Mouse (Mus musculus): Measurements from ENCODE around the gene Ndufab1. TPM values are rescaled to one million over a fixed set of nuclear protein-coding genes. Genes with fewer than 3 reads are reported as not detected.

Ndufab1 gene
- polyA plus RNA-seq, 1 experiment from 2014 or later = 668 TPM

GRCm38 (mm10) chr7:122066102-122066944 is 35.4 kb downstream of the Ndufab1 start:
- H3K27ac ChIP-seq (replicated peaks) = peak overlapping the region; percentile 96
- H3K4me2 ChIP-seq = peak overlapping the region; percentile 85
- H3K9me3 ChIP-seq = no peaks in the 10 kb centered on the region
- peak; percentile 73 for ATAC-seq (ENCODE audit: low FRiP score, low read depth)
- H3K9ac ChIP-seq = peak overlapping the region; percentile 98
- 21% methylated on average over 31 of the region's 31 CpGs for WGBS
- H3K4me1 ChIP-seq (replicated peaks) = peaks cover 30% of the 10 kb centered on the region
- H3K27me3 ChIP-seq = no peaks in the 10 kb centered on the region
- H3K36me3 ChIP-seq = peaks cover 6% of the 10 kb centered on the region; the same call in 1 of the 2 replicates
- peak overlapping the region; percentile 100 for H3K4me3 ChIP-seq

GRCm38 (mm10) chr7:122065656-122066055 is 36.0 kb downstream of the Ndufab1 start:
- H3K9ac ChIP-seq = no peak overlapping the region
- H3K4me3 ChIP-seq = no peak overlapping the region
- H3K4me1 ChIP-seq (replicated peaks) = peaks cover 30% of the 10 kb centered on the region
- H3K27me3 ChIP-seq = no peaks in the 10 kb centered on the region
- peaks cover 4% of the 10 kb centered on the region; the same call in 1 of the 2 replicates for H3K36me3 ChIP-seq
- H3K4me2 ChIP-seq = peak overlapping the region; percentile 85
- 82% methylated on average over 1 of the region's 1 CpGs for WGBS
- H3K9me3 ChIP-seq = no peaks in the 10 kb centered on the region
- no peak overlapping the region for H3K27ac ChIP-seq (replicated peaks)
- no peak for ATAC-seq (ENCODE audit: low FRiP score, low read depth)

GRCm38 (mm10) chr7:122056633-122057032 is 45.1 kb downstream of the Ndufab1 start:
- no peak for ATAC-seq (ENCODE audit: low FRiP score, low read depth)
- Histone ChIP-seq H3K4me1 (replicated peaks) (no peaks in the 10 kb centered on the region), H3K4me3 (no peak overlapping the region), H3K36me3 (peaks cover 34% of the 10 kb centered on the region), H3K27ac (replicated peaks) (no peak overlapping the region), H3K9me3 (no peaks in the 10 kb centered on the region), H3K27me3 (no peaks in the 10 kb centered on the region), H3K4me2 (no peak overlapping the region), H3K9ac (no peak overlapping the region)
- WGBS = 92% methylated on average over 5 of the region's 5 CpGs

- Histone ChIP-seq H3K9ac (no peak overlapping the region), H3K9me3 (no peaks in the 10 kb centered on the region), H3K4me1 (replicated peaks) (no peaks in the 10 kb centered on the region), H3K27ac (replicated peaks) (no peak overlapping the region), H3K4me2 (no peak overlapping the region), H3K4me3 (no peak overlapping the region), H3K36me3 (peaks cover 36% of the 10 kb centered on the region), H3K27me3 (no peaks in the 10 kb centered on the region)
- WGBS = 77% methylated on average over 1 of the region's 1 CpGs
- no peak for ATAC-seq (ENCODE audit: low FRiP score, low read depth)
Observed at GRCm38 (mm10) chr7:122050834-122051233, 50.9 kb downstream of the Ndufab1 start.

GRCm38 (mm10) chr7:122048191-122048590 is 53.5 kb downstream of the Ndufab1 start:
- no peak overlapping the region for H3K4me3 ChIP-seq
- peaks cover 22% of the 10 kb centered on the region for H3K36me3 ChIP-seq
- H3K27ac ChIP-seq (replicated peaks) = no peak overlapping the region
- 96% methylated on average over 9 of the region's 9 CpGs for WGBS
- H3K9me3 ChIP-seq = no peaks in the 10 kb centered on the region
- no peak overlapping the region for H3K4me2 ChIP-seq
- H3K9ac ChIP-seq = no peak overlapping the region
- ATAC-seq (ENCODE audit: low FRiP score, low read depth) = no peak
- no peaks in the 10 kb centered on the region for H3K4me1 ChIP-seq (replicated peaks)
- H3K27me3 ChIP-seq = no peaks in the 10 kb centered on the region

- Histone ChIP-seq H3K9me3 (no peaks in the 10 kb centered on the region), H3K36me3 (peaks cover 22% of the 10 kb centered on the region), H3K9ac (no peak overlapping the region), H3K4me3 (no peak overlapping the region), H3K4me1 (replicated peaks) (no peaks in the 10 kb centered on the region), H3K4me2 (no peak overlapping the region), H3K27me3 (no peaks in the 10 kb centered on the region), H3K27ac (replicated peaks) (no peak overlapping the region)
- WGBS = 89% methylated on average over 2 of the region's 2 CpGs
- no peak for ATAC-seq (ENCODE audit: low FRiP score, low read depth)
Observed at GRCm38 (mm10) chr7:122046813-122047212, 54.9 kb downstream of the Ndufab1 start.

GRCm38 (mm10) chr7:122045711-122046110 is 56.0 kb downstream of the Ndufab1 start:
- no peak for ATAC-seq (ENCODE audit: low FRiP score, low read depth)
- no peaks in the 10 kb centered on the region for H3K9me3 ChIP-seq
- H3K4me1 ChIP-seq (replicated peaks) = no peaks in the 10 kb centered on the region
- peaks cover 27% of the 10 kb centered on the region for H3K36me3 ChIP-seq
- H3K27ac ChIP-seq (replicated peaks) = no peak overlapping the region
- H3K4me3 ChIP-seq = no peak overlapping the region
- H3K4me2 ChIP-seq = no peak overlapping the region
- no peaks in the 10 kb centered on the region for H3K27me3 ChIP-seq
- no peak overlapping the region for H3K9ac ChIP-seq
- 97% methylated on average over 1 of the region's 1 CpGs for WGBS

GRCm38 (mm10) chr7:122045181-122045634 is 56.5 kb downstream of the Ndufab1 start:
- H3K4me2 ChIP-seq = no peak overlapping the region
- ATAC-seq (ENCODE audit: low FRiP score, low read depth) = no peak
- no peaks in the 10 kb centered on the region for H3K9me3 ChIP-seq
- WGBS = 89% methylated on average over 4 of the region's 4 CpGs
- H3K4me3 ChIP-seq = no peak overlapping the region
- no peak overlapping the region for H3K9ac ChIP-seq
- peaks cover 27% of the 10 kb centered on the region for H3K36me3 ChIP-seq
- H3K27ac ChIP-seq (replicated peaks) = no peak overlapping the region
- no peaks in the 10 kb centered on the region for H3K27me3 ChIP-seq
- H3K4me1 ChIP-seq (replicated peaks) = no peaks in the 10 kb centered on the region

- Histone ChIP-seq H3K27me3 (no peaks in the 10 kb centered on the region), H3K4me1 (replicated peaks) (no peaks in the 10 kb centered on the region), H3K27ac (replicated peaks) (no peak overlapping the region), H3K9me3 (no peaks in the 10 kb centered on the region), H3K4me3 (no peak overlapping the region), H3K9ac (no peak overlapping the region), H3K36me3 (peaks cover 25% of the 10 kb centered on the region), H3K4me2 (no peak overlapping the region)
- WGBS = 89% methylated on average over 8 of the region's 8 CpGs
- ATAC-seq (ENCODE audit: low FRiP score, low read depth) = no peak
Observed at GRCm38 (mm10) chr7:122044106-122044505, 57.6 kb downstream of the Ndufab1 start.

Other genes starting within 250 kb of the Ndufab1 start
- 0.12 and 0.28 TPM in 2 replicates for gene Scnn1b, start 236.8 kb downstream of the Ndufab1 start, polyA plus RNA-seq (2015; fragmentation: Nextera tagmentation; extraction: Ambion mirVana)
- 26.8 and 29.8 TPM in 2 replicates for gene Cog7, start 120.2 kb downstream of the Ndufab1 start, polyA plus RNA-seq (2015; fragmentation: Nextera tagmentation; extraction: Ambion mirVana)
- 51.8 and 51.9 TPM in 2 replicates for gene Gga2, start 80.7 kb downstream of the Ndufab1 start, polyA plus RNA-seq (2015; fragmentation: Nextera tagmentation; extraction: Ambion mirVana)
- gene Ubfd1, start 34.7 kb downstream of the Ndufab1 start, polyA plus RNA-seq (2015; fragmentation: Nextera tagmentation; extraction: Ambion mirVana) = 81.6 and 82.7 TPM in 2 replicates
- 9.8 and 10.7 TPM in 2 replicates for gene Ears2, start 34.6 kb downstream of the Ndufab1 start, polyA plus RNA-seq (2015; fragmentation: Nextera tagmentation; extraction: Ambion mirVana)
- gene Palb2, start 31.1 kb upstream of the Ndufab1 start, polyA plus RNA-seq (2015; fragmentation: Nextera tagmentation; extraction: Ambion mirVana) = 5.4 and 6.1 TPM in 2 replicates
- gene Dctn5, start 31.2 kb upstream of the Ndufab1 start, polyA plus RNA-seq (2015; fragmentation: Nextera tagmentation; extraction: Ambion mirVana) = 154 and 157 TPM in 2 replicates
- 21.8 and 28.9 TPM in 2 replicates for gene Plk1, start 57.6 kb upstream of the Ndufab1 start, polyA plus RNA-seq (2015; fragmentation: Nextera tagmentation; extraction: Ambion mirVana)
- 1.1 and 1.3 TPM in 2 replicates for gene Ern2, start 84.3 kb upstream of the Ndufab1 start, polyA plus RNA-seq (2015; fragmentation: Nextera tagmentation; extraction: Ambion mirVana)
- gene Chp2, start 117.6 kb upstream of the Ndufab1 start, polyA plus RNA-seq (2015; fragmentation: Nextera tagmentation; extraction: Ambion mirVana) = 1.2 and 1.3 TPM in 2 replicates
- 117 and 119 TPM in 2 replicates for gene Prkcb, start 186.9 kb upstream of the Ndufab1 start, polyA plus RNA-seq (2015; fragmentation: Nextera tagmentation; extraction: Ambion mirVana)